Mouse (Mus musculus) G1E (cell line): ENCODE data around the gene Plekhj1. TPM values are rescaled to one million over a fixed set of nuclear protein-coding genes. Genes with fewer than 3 reads are reported as not detected.

Experiments
- ATAC-seq: 2 replicates; pipeline ENCODE4 v1.8.0; 2016; ENCODE audit warnings: mild to moderate bottlenecking; ENCODE audit not compliant: insufficient number of reproducible peaks, poor library complexity, low FRiP score, severe bottlenecking; ENCODE audit errors: extremely low read depth
- DNase-seq: peaks from one replicate; pipeline ENCODE4 v3.0.0; 2012; ENCODE audit warnings: low spot score
- H3K27me3 ChIP-seq: 2 replicates; pipeline ENCODE4 v1.6.1; 2012; ENCODE audit warnings: mild to moderate bottlenecking, low read length, inconsistent platforms; ENCODE audit not compliant: insufficient read depth
- H3K36me3 ChIP-seq: replicated peaks from 2 replicates; pipeline ENCODE3; 2012; ENCODE audit warnings: mild to moderate bottlenecking, inconsistent platforms
- H3K4me1 ChIP-seq: 2 replicates; pipeline ENCODE4 v1.6.1; 2012; ENCODE audit warnings: low read depth, low read length, inconsistent platforms, mixed read lengths; ENCODE audit not compliant: insufficient read depth
- H3K4me3 ChIP-seq: 2 replicates; pipeline ENCODE4 v1.5.1; 2012; ENCODE audit warnings: low read depth, mild to moderate bottlenecking, inconsistent platforms, low read length, moderate library complexity, mixed read lengths
- H3K9me3 ChIP-seq: replicated peaks from 2 replicates; pipeline ENCODE4 v1.6.1; 2012; ENCODE audit warnings: inconsistent platforms
- CTCF ChIP-seq: IDR thresholded peaks from 2 replicates; pipeline ENCODE4 v1.5.1; 2012; ENCODE audit warnings: low read depth, low read length, inconsistent platforms, mixed read lengths
- GATA1 ChIP-seq: IDR thresholded peaks from 2 replicates; pipeline ENCODE4 v1.6.1; 2012; ENCODE audit warnings: borderline replicate concordance, low read length, inconsistent platforms, mixed read lengths
- GATA2 ChIP-seq: IDR thresholded peaks from 2 replicates; pipeline ENCODE4 v1.6.1; 2012; ENCODE audit warnings: low read depth, low read length, inconsistent platforms, borderline replicate concordance
- POLR2AphosphoS5 ChIP-seq: IDR thresholded peaks from 2 replicates; pipeline ENCODE4 v1.6.1; 2012; ENCODE audit warnings: low read depth, low read length, inconsistent platforms; ENCODE audit not compliant: insufficient replicate concordance
- TAL1 ChIP-seq: conservative IDR thresholded peaks from 2 replicates; pipeline ENCODE4 v1.6.1; 2012; ENCODE audit warnings: low read depth, low read length, inconsistent platforms, mixed read lengths
- polyA plus RNA-seq: library from polyadenylated mRNA; stranded (reverse); fragments of >175 nt; gene quantifications from 2 replicates; pipeline ENCODE4 v1.2.3, GENCODE M21; 2012
- total RNA-seq, 2 experiments: library from RNA; stranded (forward) in 1 of 2; stranded (reverse) in 1 of 2; fragments of 200-1000 nt in 1 of 2; fragments of >200 nt in 1 of 2; fragmentation: Nextera tagmentation in 1 of 2; gene quantifications; 2 replicates each; pipeline ENCODE4 v1.2.3; 2014 to 2017

The Plekhj1 gene
- total and polyA plus RNA-seq, 3 experiments = 68.0 to 325 (median 122) TPM

- DNase-seq = no peak
- peaks cover 47% of the 10 kb centered on the region for H3K4me1 ChIP-seq
- no peaks in the 10 kb centered on the region for H3K27me3 ChIP-seq
- no peak for TF ChIP-seq CTCF
- H3K4me3 ChIP-seq = no peak overlapping the region
- peaks cover 23% of the 10 kb centered on the region for H3K36me3 ChIP-seq
- no peak for ATAC-seq
- no peaks in the 10 kb centered on the region for H3K9me3 ChIP-seq
Measured at GRCm38 (mm10) chr10:80824827-80825226, 26.4 kb upstream of the Plekhj1 start.

DNA sequence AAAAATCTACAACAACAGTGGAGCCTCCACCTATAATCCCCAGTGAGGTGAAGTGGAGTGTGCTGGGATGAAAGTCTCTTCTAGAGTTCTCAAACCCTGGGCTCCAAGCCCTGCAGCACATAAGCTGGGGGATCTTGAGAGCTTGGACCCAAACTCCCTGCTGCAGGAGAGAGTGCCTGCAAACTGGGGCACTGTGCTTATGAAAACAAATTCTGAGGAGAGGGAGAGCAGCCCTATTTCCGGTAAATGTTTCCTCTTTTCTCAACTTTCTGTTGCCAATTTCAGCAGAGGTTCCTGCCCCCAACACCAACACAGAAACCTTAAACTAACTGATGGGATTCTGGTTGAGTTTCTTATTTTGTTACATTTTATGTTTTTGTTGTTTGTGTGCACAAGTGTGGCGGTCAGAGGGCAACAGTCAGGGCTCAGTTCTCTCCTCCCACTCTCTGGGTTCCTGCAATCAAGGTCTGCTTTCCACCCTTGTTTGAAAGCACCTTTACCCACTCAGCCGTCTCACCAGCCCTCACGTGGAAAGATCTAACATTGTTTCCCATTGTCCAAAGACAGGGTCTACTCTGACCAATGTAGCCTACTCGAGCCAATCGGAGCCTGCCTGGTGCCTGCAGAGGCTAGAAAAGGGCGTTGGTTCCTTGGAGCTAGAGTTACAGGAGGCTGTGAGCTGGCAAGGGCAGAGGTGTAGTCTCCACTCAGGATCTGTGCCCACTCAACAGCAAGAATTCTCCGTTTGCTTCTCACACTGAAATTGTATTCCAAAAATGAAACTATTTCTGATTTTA, 25.6 kb upstream of the Plekhj1 start:
- no peaks in the 10 kb centered on the region for H3K9me3 ChIP-seq
- H3K36me3 ChIP-seq = peaks cover 15% of the 10 kb centered on the region
- peak overlapping the region; percentile 31; the same call in 1 of the 2 replicates for H3K4me3 ChIP-seq
- no peak for TF ChIP-seq GATA2
- TF ChIP-seq POLR2AphosphoS5 = no peak
- TF ChIP-seq TAL1 = no peak
- TF ChIP-seq CTCF = no peak
- no peak for TF ChIP-seq GATA1
- H3K27me3 ChIP-seq = no peaks in the 10 kb centered on the region
- H3K4me1 ChIP-seq = peaks cover 47% of the 10 kb centered on the region
- DNase-seq (no peak), ATAC-seq (no peak)

GRCm38 (mm10) chr10:80823316-80823715, 24.9 kb upstream of the Plekhj1 start:
- Histone ChIP-seq H3K4me3 (no peak overlapping the region), H3K27me3 (no peaks in the 10 kb centered on the region), H3K9me3 (no peaks in the 10 kb centered on the region), H3K4me1 (peaks cover 49% of the 10 kb centered on the region), H3K36me3 (peaks cover 10% of the 10 kb centered on the region)
- TF ChIP-seq GATA2 (no peak), POLR2AphosphoS5 (no peak), TAL1 (no peak), GATA1 (no peak)
- ATAC-seq (no peak), DNase-seq (no peak)

DNA sequence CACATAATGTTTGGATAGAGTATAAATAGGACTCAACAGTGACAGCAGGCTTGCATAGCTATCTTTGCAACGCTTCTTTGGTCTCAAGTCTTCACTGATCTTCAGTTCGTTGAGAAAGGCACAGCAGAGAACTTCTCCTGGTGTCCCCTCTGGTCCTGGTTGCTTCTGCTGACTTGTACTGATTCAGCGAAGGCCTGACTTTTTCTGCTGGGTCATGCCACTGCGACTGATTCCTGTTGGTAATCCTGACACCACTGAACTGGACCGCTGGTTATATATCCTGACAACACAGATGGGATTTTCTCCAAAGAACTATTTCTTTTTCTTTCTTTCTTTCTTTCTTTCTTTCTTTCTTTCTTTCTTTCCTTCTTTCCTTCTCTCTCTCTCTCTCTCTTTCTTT, 24.1 kb upstream of the Plekhj1 start:
- H3K4me3 ChIP-seq = no peak overlapping the region

DNA sequence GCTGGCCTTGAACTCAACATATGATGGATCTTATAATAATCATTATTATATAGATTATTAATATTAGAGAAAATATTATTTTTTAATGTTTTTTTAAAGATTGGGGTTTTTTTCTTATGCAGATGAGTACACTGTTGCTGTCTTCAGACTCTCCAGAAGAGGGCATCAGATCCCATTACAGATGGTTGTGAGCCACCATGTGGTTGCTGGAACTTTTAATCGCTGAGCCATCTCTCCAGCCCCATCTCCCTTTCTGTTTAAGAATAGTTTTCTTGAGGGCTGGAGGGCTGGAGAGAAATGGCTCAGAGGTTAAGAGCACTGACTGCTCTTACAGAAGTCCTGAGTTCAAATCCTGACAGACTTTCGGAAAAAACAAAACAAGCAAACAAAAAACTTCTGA, 23.6 kb upstream of the Plekhj1 start:
- TF ChIP-seq GATA1 = no peak
- TF ChIP-seq TAL1 = no peak
- TF ChIP-seq POLR2AphosphoS5 = no peak
- TF ChIP-seq GATA2 = no peak
- TF ChIP-seq CTCF = no peak
- H3K4me1 ChIP-seq = peaks cover 42% of the 10 kb centered on the region
- no peak for DNase-seq
- no peak overlapping the region for H3K4me3 ChIP-seq
- ATAC-seq = no peak
- no peaks in the 10 kb centered on the region for H3K9me3 ChIP-seq
- H3K27me3 ChIP-seq = no peaks in the 10 kb centered on the region
- H3K36me3 ChIP-seq = no peaks in the 10 kb centered on the region

More for the DNA sequence above, 24.1 kb upstream of the Plekhj1 start:
- Histone ChIP-seq H3K27me3 (no peaks in the 10 kb centered on the region), H3K9me3 (no peaks in the 10 kb centered on the region), H3K36me3 (peaks cover 2% of the 10 kb centered on the region), H3K4me1 (peaks cover 44% of the 10 kb centered on the region)
- TF ChIP-seq GATA1 (no peak), CTCF (no peak), GATA2 (no peak), TAL1 (no peak), POLR2AphosphoS5 (no peak)
- DNase-seq = no peak
- ATAC-seq = no peak

DNA sequence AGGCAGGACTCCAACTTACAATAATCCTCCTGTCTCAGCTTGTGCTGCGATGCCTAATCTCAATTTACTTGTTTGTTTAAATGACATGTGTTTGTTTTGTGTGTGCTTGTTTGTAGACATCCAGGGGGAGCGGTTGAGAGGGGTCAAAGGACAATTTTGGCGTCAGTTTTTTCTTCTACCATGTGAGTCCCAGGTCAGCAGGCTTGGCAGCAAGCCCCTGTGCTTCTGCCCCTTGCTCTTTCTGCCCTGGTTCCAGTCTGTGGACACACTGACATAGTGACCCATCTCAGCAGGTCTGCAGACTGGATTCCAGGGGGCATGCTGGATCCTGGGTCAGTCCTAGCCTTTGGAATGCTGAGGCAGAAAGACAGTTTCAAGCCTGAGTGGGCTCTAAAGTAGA, 21.0 kb upstream of the Plekhj1 start:
- no peaks in the 10 kb centered on the region for H3K36me3 ChIP-seq
- H3K27me3 ChIP-seq = peaks cover 2% of the 10 kb centered on the region; the same call in 1 of the 2 replicates
- ATAC-seq (no peak), DNase-seq (no peak)
- TF ChIP-seq CTCF (no peak), TAL1 (no peak), POLR2AphosphoS5 (no peak), GATA2 (no peak), GATA1 (no peak)
- peaks cover 3% of the 10 kb centered on the region for H3K9me3 ChIP-seq
- H3K4me3 ChIP-seq = no peak overlapping the region
- peaks cover 32% of the 10 kb centered on the region for H3K4me1 ChIP-seq
